Mouse (Mus musculus): ENCODE measurements around the gene Car11.

Gene Car11

GRCm38 (mm10) chr7:45725151-45725550 lies 25.5 kb downstream of the Car11 start:
- no peak for DNase-seq

DNA sequence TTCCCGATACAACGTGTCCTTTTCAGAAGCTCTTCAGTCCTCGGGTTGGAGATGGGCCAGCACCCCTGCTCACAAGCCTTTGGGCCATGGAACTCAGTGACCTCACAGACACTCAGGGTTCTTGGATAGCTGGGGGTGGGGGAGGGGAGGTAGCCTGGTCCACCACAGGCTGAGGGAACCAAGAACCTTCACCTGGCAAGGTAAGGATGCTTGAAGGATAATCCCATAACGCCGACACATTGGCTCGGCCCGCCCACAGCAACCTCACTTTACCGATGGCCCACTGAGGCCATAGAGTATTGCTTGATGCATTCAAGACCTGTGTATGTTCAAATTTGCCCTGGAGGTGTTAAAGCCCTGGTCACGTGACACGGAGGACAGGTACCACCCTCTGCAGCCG lies 26.1 kb downstream of the Car11 start, which contains the start of gene Spaca4:
TSS of gene Spaca4 (minus strand) at position 101 of the 400 bp plus-strand sequence.
- no peak for DNase-seq

- no peak for DNase-seq
These were observed 26.8 kb downstream of the Car11 start for GRCm38 (mm10) chr7:45726419-45726818.

GRCm38 (mm10) chr7:45727625-45728024 lies 28.0 kb downstream of the Car11 start:
- no peak for DNase-seq

DNA sequence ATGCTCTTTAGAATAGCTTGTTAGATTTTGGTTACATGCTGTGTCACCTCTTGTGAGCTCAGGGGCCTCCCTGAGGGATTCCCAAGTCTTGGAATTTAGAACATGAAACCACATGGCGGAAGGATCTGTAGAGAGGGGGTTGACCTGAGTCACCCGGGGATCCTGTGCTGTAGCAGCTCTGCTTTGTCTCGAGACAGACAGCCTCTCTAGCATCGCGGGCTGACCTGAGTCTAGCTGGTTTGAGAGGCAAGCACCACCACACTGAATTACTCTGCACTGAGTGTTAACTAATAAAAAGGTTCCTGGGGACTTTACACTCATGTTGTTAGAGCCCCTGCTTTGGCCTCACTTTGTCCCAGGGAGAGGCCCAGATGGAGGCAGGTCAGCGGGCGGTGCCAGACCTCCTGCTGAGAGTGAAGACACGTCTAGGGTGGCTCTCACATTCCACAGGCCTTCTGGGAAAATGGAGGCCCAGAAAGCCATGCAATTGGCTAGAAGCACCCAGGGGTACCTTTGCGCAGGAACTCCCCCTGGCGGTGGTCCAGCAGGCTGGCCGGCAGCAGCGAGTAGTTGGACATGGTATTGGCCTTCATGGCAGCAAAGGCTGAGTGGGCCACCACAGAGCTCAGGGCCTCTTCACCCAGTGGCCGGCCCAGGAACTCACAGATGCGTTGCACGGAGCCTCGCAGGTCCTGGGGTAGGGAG lies 31.2 kb downstream of the Car11 start:
- peak; percentile 82 for DNase-seq

GRCm38 (mm10) chr7:45733477-45733876 lies 33.8 kb downstream of the Car11 start:
- DNase-seq, result no peak

DNA sequence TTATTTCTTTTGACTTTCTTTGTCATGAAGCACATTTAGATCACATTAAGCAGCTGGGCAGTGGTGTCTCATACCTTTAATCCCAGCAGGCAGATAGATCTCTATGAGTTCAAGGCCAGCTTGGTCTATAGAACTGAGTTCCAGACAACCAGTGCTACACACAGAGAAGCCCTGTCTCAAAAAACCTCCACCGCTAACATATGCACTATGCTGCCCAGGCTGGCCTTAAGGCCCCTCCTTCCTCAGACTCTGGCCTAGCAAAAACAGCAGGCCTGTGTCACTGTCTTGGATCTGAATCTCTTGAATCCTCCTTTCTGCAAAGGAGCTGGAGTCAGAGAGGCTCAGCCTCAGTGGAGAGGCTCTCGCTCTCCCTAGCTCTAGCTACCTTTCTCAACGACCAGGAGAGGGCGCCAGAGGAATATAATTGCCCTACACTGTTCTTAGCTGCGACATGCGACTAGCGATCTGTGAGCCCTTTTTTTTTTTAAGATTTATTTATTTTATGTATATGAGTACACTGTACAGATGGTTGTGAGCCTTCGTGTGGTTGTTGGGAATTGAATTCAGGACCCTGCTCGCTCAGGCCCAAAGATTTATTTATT lies 39.6 kb downstream of the Car11 start:
- peak; percentile 93 for DNase-seq

- no peak for DNase-seq
These were observed 40.2 kb downstream of the Car11 start for GRCm38 (mm10) chr7:45739820-45740219.

GRCm38 (mm10) chr7:45741308-45741707 lies 41.7 kb downstream of the Car11 start:
- DNase-seq, result no peak

DNA sequence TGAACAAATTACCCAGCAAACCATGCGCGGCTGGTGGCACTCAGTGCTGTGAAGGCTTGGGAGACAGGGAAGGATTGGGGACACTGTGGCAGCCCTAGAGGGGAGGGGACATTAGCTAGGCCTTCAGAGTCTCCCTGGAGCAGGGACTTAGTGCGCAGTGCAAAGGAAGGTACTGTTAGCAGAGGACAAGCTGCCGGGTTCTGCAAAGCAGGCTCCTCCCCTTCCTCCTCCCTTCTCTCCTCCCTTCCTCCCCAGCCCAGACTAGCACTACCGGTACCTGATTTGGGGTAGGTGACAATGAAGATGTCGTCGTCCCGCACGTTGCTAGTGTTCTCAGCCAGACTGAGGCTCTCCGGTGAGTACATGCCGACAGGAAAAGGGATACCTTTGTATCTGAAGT lies 42.1 kb downstream of the Car11 start:
- no peak for DNase-seq

DNA sequence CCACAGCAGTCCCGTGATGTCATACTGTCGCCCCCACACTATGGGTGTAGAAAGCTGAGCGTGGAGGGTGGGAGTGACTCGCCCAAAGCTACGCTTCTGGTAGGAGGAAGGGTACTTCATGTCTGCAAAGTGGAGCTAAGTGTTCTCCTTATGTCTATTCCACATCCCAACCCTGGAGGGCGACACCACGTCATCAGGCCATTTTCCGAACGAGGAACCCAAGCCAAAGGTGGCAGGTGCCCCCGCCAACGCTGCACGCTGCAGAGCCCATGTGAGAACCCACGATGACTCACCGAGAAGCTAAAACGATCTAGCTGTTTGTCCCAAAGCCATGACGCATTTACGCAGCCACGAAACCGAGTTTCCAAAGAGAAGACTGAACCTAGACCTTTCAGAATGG lies 42.7 kb downstream of the Car11 start:
- no peak for DNase-seq

- peak; percentile 64 for DNase-seq
These were observed 44.7 kb downstream of the Car11 start for GRCm38 (mm10) chr7:45744387-45744786.

DNA sequence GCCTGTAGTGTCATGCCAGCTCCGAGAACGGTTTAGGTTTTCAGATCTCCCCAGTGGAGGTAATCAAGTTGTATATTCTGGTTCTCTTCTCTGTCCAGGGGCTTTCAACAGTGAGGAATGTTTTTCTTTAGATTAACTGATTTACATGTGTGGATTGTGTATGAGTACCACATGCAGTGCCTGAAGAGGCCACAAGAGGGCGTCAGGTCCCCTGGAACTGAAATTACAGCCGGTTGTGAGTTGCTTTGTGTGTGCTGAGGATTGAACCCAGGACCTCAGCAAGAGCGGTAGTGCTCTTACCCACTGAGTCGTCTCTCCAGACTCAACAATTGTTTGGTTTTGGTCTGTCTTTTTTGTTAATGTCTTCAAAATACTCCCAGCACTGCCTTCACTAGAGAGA lies 46.9 kb downstream of the Car11 start:
- no peak for DNase-seq

DNA sequence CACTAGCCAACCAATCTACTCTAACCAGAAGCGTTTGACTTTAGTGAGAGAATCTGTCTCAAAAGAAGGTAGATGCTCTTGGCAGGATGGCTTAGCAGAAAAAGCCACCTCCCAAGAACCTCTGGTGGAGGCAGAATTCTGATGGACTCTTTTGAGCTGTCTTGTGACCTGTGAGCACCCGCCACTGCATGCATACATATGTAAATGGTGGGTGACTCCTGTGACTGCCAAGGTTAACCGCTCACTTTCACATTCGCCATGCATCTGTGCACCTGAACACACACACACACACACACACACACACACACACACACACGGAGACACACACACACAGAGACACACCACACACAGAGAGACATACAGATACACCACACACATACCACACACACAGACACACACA lies 47.8 kb downstream of the Car11 start:
- DNase-seq, result no peak

DNA sequence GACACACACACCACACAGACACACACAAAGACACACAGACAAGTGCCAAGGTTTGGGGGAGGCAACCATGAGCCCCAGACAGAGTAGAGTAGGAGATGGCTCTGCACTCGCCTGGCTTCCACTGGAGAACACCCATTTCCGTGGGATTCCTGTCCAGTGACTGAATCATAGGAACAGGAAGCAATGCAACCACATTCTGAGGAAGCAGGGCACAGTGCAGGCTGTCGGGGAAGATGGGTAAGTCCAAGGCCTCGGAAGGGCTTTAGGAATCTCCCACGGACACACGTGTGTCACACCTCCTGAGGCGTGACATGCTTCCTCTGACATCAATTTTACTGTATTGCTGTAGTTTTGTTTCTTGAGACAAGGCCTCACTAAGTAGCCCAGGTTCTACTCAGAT lies 48.5 kb downstream of the Car11 start:
- DNase-seq, result no peak

GRCm38 (mm10) chr7:45749401-45749800 lies 49.8 kb downstream of the Car11 start:
- DNase-seq, result no peak

- no peak for DNase-seq
These were observed 50.5 kb downstream of the Car11 start for GRCm38 (mm10) chr7:45750162-45750561.
